Mouse (Mus musculus): ENCODE results near the gene Mgrn1.

The Mgrn1 gene

GRCm38 (mm10) chr16:4941016-4941415 lies 55.0 kb downstream of the Mgrn1 start:
- no peak for DNase-seq (ENCODE audit: low spot score)

- DNase-seq (ENCODE audit: low spot score) = no peak
These were observed 56.8 kb downstream of the Mgrn1 start for GRCm38 (mm10) chr16:4942868-4943267.

- DNase-seq (ENCODE audit: low spot score) = no peak
These were observed 57.4 kb downstream of the Mgrn1 start for GRCm38 (mm10) chr16:4943431-4943830.

GRCm38 (mm10) chr16:4945415-4945814 lies 59.4 kb downstream of the Mgrn1 start:
- no peak for DNase-seq (ENCODE audit: low spot score)

GRCm38 (mm10) chr16:4946155-4946554 lies 60.1 kb downstream of the Mgrn1 start:
- DNase-seq (ENCODE audit: low spot score) = no peak

- no peak for DNase-seq (ENCODE audit: low spot score)
These were observed 61.3 kb downstream of the Mgrn1 start for GRCm38 (mm10) chr16:4947378-4947777.

- no peak for DNase-seq (ENCODE audit: low spot score)
These were observed 70.6 kb downstream of the Mgrn1 start for GRCm38 (mm10) chr16:4956609-4957008.

- no peak for DNase-seq (ENCODE audit: low spot score)
These were observed 71.4 kb downstream of the Mgrn1 start for GRCm38 (mm10) chr16:4957446-4957845.

GRCm38 (mm10) chr16:4960260-4960659 lies 74.2 kb downstream of the Mgrn1 start:
- no peak for DNase-seq (ENCODE audit: low spot score)

- DNase-seq (ENCODE audit: low spot score) = no peak
These were observed 77.3 kb downstream of the Mgrn1 start for GRCm38 (mm10) chr16:4963346-4963745.

- DNase-seq (ENCODE audit: low spot score) = peak; percentile 99
These were observed 78.0 kb downstream of the Mgrn1 start, which contains the start of gene Anks3 for GRCm38 (mm10) chr16:4963797-4964709. TSS of gene Anks3 (minus strand) at chr16:4964205.

GRCm38 (mm10) chr16:4964731-4965391 lies 78.8 kb downstream of the Mgrn1 start:
- no peak for DNase-seq (ENCODE audit: low spot score)

GRCm38 (mm10) chr16:4965392-4966129 lies 79.5 kb downstream of the Mgrn1 start:
- no peak for DNase-seq (ENCODE audit: low spot score)

- no peak for DNase-seq (ENCODE audit: low spot score)
These were observed 82.4 kb downstream of the Mgrn1 start for GRCm38 (mm10) chr16:4968426-4968825.

GRCm38 (mm10) chr16:4969055-4969843 lies 83.2 kb downstream of the Mgrn1 start:
- no peak for DNase-seq (ENCODE audit: low spot score)

- DNase-seq (ENCODE audit: low spot score) = no peak
These were observed 85.6 kb downstream of the Mgrn1 start for GRCm38 (mm10) chr16:4971626-4972025.

- DNase-seq (ENCODE audit: low spot score) = no peak
These were observed 88.5 kb downstream of the Mgrn1 start for GRCm38 (mm10) chr16:4974521-4974920.

GRCm38 (mm10) chr16:4976180-4976579 lies 90.1 kb downstream of the Mgrn1 start:
- DNase-seq (ENCODE audit: low spot score) = no peak

GRCm38 (mm10) chr16:4978275-4979051 lies 92.4 kb downstream of the Mgrn1 start:
- DNase-seq (ENCODE audit: low spot score) = peak; percentile 43

- DNase-seq (ENCODE audit: low spot score) = no peak
These were observed 93.8 kb downstream of the Mgrn1 start for GRCm38 (mm10) chr16:4979755-4980380.

All from left cerebral cortex, adult 11 months (tissue).